Mouse (Mus musculus) limb, embryonic 15.5 days (tissue): ENCODE measurements around the gene Per1. TPM values are rescaled to one million over a fixed set of nuclear protein-coding genes. Genes with fewer than 3 reads are reported as not detected.

Experiments
- ATAC-seq: fragments of 200-750 bp; cut with Nextera tagmentation; 2 replicates; pipeline ENCODE4 v1.8.0; 2017; ENCODE audit warnings: low read depth, moderate TSS enrichment; ENCODE audit not compliant: insufficient number of reproducible peaks, low FRiP score, low TSS enrichment
- H3K27ac ChIP-seq: fragments of 300-500 bp; sonication (generic); 2 replicates; pipeline ENCODE4 v1.5.1; 2015; ENCODE audit warnings: moderate library complexity, mild to moderate bottlenecking, inconsistent platforms
- H3K27me3 ChIP-seq: fragments of 300-500 bp; sonication (generic); 2 replicates; pipeline ENCODE4 v1.6.1; 2015; ENCODE audit warnings: inconsistent platforms
- H3K36me3 ChIP-seq: fragments of 300-500 bp; sonication (generic); 2 replicates; pipeline ENCODE4 v1.6.1; 2015; ENCODE audit warnings: inconsistent platforms
- H3K4me1 ChIP-seq: fragments of 300-500 bp; sonication (generic); 2 replicates; pipeline ENCODE4 v1.6.1; 2015; ENCODE audit warnings: inconsistent platforms
- H3K4me2 ChIP-seq: fragments of 300-500 bp; sonication (generic); 2 replicates; pipeline ENCODE4 v1.6.1; 2015; ENCODE audit warnings: mild to moderate bottlenecking, inconsistent platforms
- H3K4me3 ChIP-seq: fragments of 300-500 bp; sonication (generic); 2 replicates; pipeline ENCODE4 v1.5.1; 2015; ENCODE audit warnings: mild to moderate bottlenecking, inconsistent platforms
- H3K9ac ChIP-seq: fragments of 300-500 bp; sonication (generic); 2 replicates; pipeline ENCODE4 v1.6.1; 2015; ENCODE audit warnings: inconsistent platforms
- H3K9me3 ChIP-seq: fragments of 300-500 bp; sonication (generic); 2 replicates; pipeline ENCODE4 v1.6.1; 2016; ENCODE audit warnings: inconsistent platforms
- WGBS: fragments of 180-500 bp; shearing (Covaris S2); methylation state at CpG from one replicate; pipeline ENCODE4 v1.1.7; 2015; 5-methylcytosine and 5-hydroxymethylcytosine counted together
- polyA plus RNA-seq: library from polyadenylated mRNA; unstranded; fragments of >200 nt; fragmentation: Nextera tagmentation; extraction: Ambion mirVana; gene quantifications from 2 replicates; pipeline ENCODE4 v1.2.1, GENCODE M21; 2015

Per1 gene
- polyA plus RNA-seq, 1 experiment from 2014 or later: 24.3 TPM

GRCm38 (mm10) chr11:69075764-69076479, 19.1 kb upstream of the Per1 start:
- Histone ChIP-seq H3K9me3 (no peaks in the 10 kb centered on the region), H3K4me3 (no peak overlapping the region), H3K4me1 (peaks cover 36% of the 10 kb centered on the region), H3K27ac (no peak overlapping the region), H3K27me3 (no peaks in the 10 kb centered on the region), H3K4me2 (no peak overlapping the region), H3K36me3 (no peaks in the 10 kb centered on the region), H3K9ac (no peak overlapping the region)
- 53% methylated on average over 9 of the region's 9 CpGs for whole genome bisulfite sequencing
- no peak for ATAC-seq

- 63% methylated on average over 5 of the region's 5 CpGs for WGBS
- no peak for ATAC-seq
- no peaks in the 10 kb centered on the region for H3K27me3 ChIP-seq
Observed at GRCm38 (mm10) chr11:69076572-69076971, 18.4 kb upstream of the Per1 start.

GRCm38 (mm10) chr11:69077316-69077715, 17.7 kb upstream of the Per1 start:
- peaks cover 25% of the 10 kb centered on the region for H3K4me1 ChIP-seq
- no peak overlapping the region for H3K4me2 ChIP-seq
- no peaks in the 10 kb centered on the region for H3K9me3 ChIP-seq
- no peaks in the 10 kb centered on the region for H3K36me3 ChIP-seq
- H3K27ac ChIP-seq: no peak overlapping the region
- ATAC-seq: no peak
- H3K4me3 ChIP-seq: no peak overlapping the region
- no peak overlapping the region for H3K9ac ChIP-seq
- no peaks in the 10 kb centered on the region for H3K27me3 ChIP-seq
- WGBS: 83% methylated on average over 9 of the region's 9 CpGs

More at GRCm38 (mm10) chr11:69076572-69076971, 18.4 kb upstream of the Per1 start:
- no peak overlapping the region for H3K27ac ChIP-seq
- H3K4me3 ChIP-seq: no peak overlapping the region
- H3K9ac ChIP-seq: no peak overlapping the region
- H3K4me2 ChIP-seq: no peak overlapping the region
- peaks cover 30% of the 10 kb centered on the region for H3K4me1 ChIP-seq
- no peaks in the 10 kb centered on the region for H3K9me3 ChIP-seq
- no peaks in the 10 kb centered on the region for H3K36me3 ChIP-seq

GRCm38 (mm10) chr11:69078041-69078440, 17.0 kb upstream of the Per1 start:
- Histone ChIP-seq H3K36me3 (no peaks in the 10 kb centered on the region), H3K9me3 (no peaks in the 10 kb centered on the region), H3K4me3 (no peak overlapping the region), H3K9ac (no peak overlapping the region), H3K4me2 (no peak overlapping the region), H3K4me1 (peaks cover 18% of the 10 kb centered on the region), H3K27me3 (no peaks in the 10 kb centered on the region), H3K27ac (no peak overlapping the region; the same call in 1 of the 2 replicates)
- no peak for ATAC-seq
- WGBS: 56% methylated on average over 6 of the region's 6 CpGs

GRCm38 (mm10) chr11:69078805-69079438, 16.1 kb upstream of the Per1 start:
- no peak overlapping the region for H3K4me2 ChIP-seq
- H3K9ac ChIP-seq: no peak overlapping the region
- H3K9me3 ChIP-seq: no peaks in the 10 kb centered on the region
- no peaks in the 10 kb centered on the region for H3K27me3 ChIP-seq
- no peak overlapping the region for H3K4me3 ChIP-seq
- H3K36me3 ChIP-seq: no peaks in the 10 kb centered on the region
- H3K4me1 ChIP-seq: peaks cover 13% of the 10 kb centered on the region
- H3K27ac ChIP-seq: no peak overlapping the region
- no peak for ATAC-seq
- WGBS: 57% methylated on average over 5 of the region's 5 CpGs

GRCm38 (mm10) chr11:69080102-69080854, 14.7 kb upstream of the Per1 start:
- 71% methylated on average over 15 of the region's 15 CpGs for WGBS
- Histone ChIP-seq H3K27me3 (no peaks in the 10 kb centered on the region), H3K4me3 (no peak overlapping the region), H3K4me2 (no peak overlapping the region), H3K9me3 (no peaks in the 10 kb centered on the region), H3K9ac (no peak overlapping the region), H3K36me3 (no peaks in the 10 kb centered on the region), H3K4me1 (peaks cover 4% of the 10 kb centered on the region; the same call in 1 of the 2 replicates), H3K27ac (no peak overlapping the region)
- ATAC-seq: no peak

GRCm38 (mm10) chr11:69080855-69081222, 14.2 kb upstream of the Per1 start:
- no peak for ATAC-seq
- Histone ChIP-seq H3K9me3 (no peaks in the 10 kb centered on the region), H3K36me3 (no peaks in the 10 kb centered on the region), H3K4me3 (no peak overlapping the region), H3K27me3 (no peaks in the 10 kb centered on the region), H3K9ac (no peak overlapping the region), H3K4me1 (peaks cover 4% of the 10 kb centered on the region; the same call in 1 of the 2 replicates), H3K27ac (no peak overlapping the region), H3K4me2 (no peak overlapping the region)
- 87% methylated on average over 8 of the region's 8 CpGs for WGBS

GRCm38 (mm10) chr11:69081613-69082012, 13.4 kb upstream of the Per1 start:
- WGBS: 85% methylated on average over 7 of the region's 7 CpGs
- H3K9ac ChIP-seq: no peak overlapping the region
- H3K4me2 ChIP-seq: no peak overlapping the region
- H3K4me3 ChIP-seq: no peak overlapping the region
- no peak for ATAC-seq
- H3K9me3 ChIP-seq: no peaks in the 10 kb centered on the region
- no peaks in the 10 kb centered on the region for H3K36me3 ChIP-seq
- H3K27ac ChIP-seq: no peak overlapping the region
- H3K4me1 ChIP-seq: peaks cover 4% of the 10 kb centered on the region; the same call in 1 of the 2 replicates
- no peaks in the 10 kb centered on the region for H3K27me3 ChIP-seq

GRCm38 (mm10) chr11:69085608-69086007, 9.4 kb upstream of the Per1 start:
- ATAC-seq: no peak
- Histone ChIP-seq H3K9ac (no peak overlapping the region), H3K4me1 (peaks cover 30% of the 10 kb centered on the region), H3K36me3 (peaks cover 9% of the 10 kb centered on the region), H3K9me3 (no peaks in the 10 kb centered on the region), H3K27me3 (no peaks in the 10 kb centered on the region), H3K4me2 (no peak overlapping the region), H3K27ac (no peak overlapping the region), H3K4me3 (no peak overlapping the region)
- 54% methylated on average over 6 of the region's 6 CpGs for WGBS

- H3K4me2 ChIP-seq: no peak overlapping the region
- ATAC-seq: no peak
- no peak overlapping the region for H3K4me3 ChIP-seq
- peak overlapping the region; percentile 65; the same call in 1 of the 2 replicates for H3K27ac ChIP-seq
- H3K9ac ChIP-seq: no peak overlapping the region
- WGBS: 47% methylated on average over 6 of the region's 6 CpGs
- peaks cover 35% of the 10 kb centered on the region for H3K4me1 ChIP-seq
- no peaks in the 10 kb centered on the region for H3K9me3 ChIP-seq
- peaks cover 16% of the 10 kb centered on the region for H3K36me3 ChIP-seq
- H3K27me3 ChIP-seq: no peaks in the 10 kb centered on the region
Observed at GRCm38 (mm10) chr11:69086390-69086789, 8.6 kb upstream of the Per1 start.

GRCm38 (mm10) chr11:69087082-69087481, 7.9 kb upstream of the Per1 start:
- Histone ChIP-seq H3K27me3 (no peaks in the 10 kb centered on the region), H3K9ac (peak overlapping the region; percentile 17; the same call in 1 of the 2 replicates), H3K27ac (peak overlapping the region; percentile 65), H3K4me1 (peaks cover 40% of the 10 kb centered on the region), H3K36me3 (peaks cover 22% of the 10 kb centered on the region), H3K4me2 (no peak overlapping the region; the same call in 1 of the 2 replicates), H3K9me3 (no peaks in the 10 kb centered on the region), H3K4me3 (no peak overlapping the region)
- WGBS: 25% methylated on average over 4 of the region's 4 CpGs
- ATAC-seq: no peak

- peak overlapping the region; percentile 72; the same call in 1 of the 2 replicates for H3K4me3 ChIP-seq
- 60% methylated on average over 2 of the region's 2 CpGs for WGBS
- ATAC-seq: no peak
- peaks cover 40% of the 10 kb centered on the region for H3K4me1 ChIP-seq
- H3K27me3 ChIP-seq: no peaks in the 10 kb centered on the region
- H3K4me2 ChIP-seq: peak overlapping the region; percentile 84; the same call in 1 of the 2 replicates
- peaks cover 24% of the 10 kb centered on the region for H3K36me3 ChIP-seq
- H3K9me3 ChIP-seq: no peaks in the 10 kb centered on the region
- H3K27ac ChIP-seq: peak overlapping the region; percentile 65
- H3K9ac ChIP-seq: no peak overlapping the region
Observed at GRCm38 (mm10) chr11:69087597-69087996, 7.4 kb upstream of the Per1 start.
